Mouse (Mus musculus) myocyte (in vitro differentiated cells): Measurements from ENCODE around the gene Bckdhb. TPM values are rescaled to one million over a fixed set of nuclear protein-coding genes. Genes with fewer than 3 reads are reported as not detected.

Experiments
- H3K27me3 ChIP-seq: one replicate; pipeline ENCODE4 v1.6.1; 2011; ENCODE audit not compliant: control insufficient read depth, insufficient read depth, insufficient read length
- H3K36me3 ChIP-seq: one replicate; pipeline ENCODE4 v1.6.1; 2011; ENCODE audit not compliant: control insufficient read depth, insufficient read depth
- H3K4me2 ChIP-seq: one replicate; pipeline ENCODE4 v1.6.1; 2011; ENCODE audit warnings: low read depth, control low read depth
- H3K4me3 ChIP-seq: one replicate; pipeline ENCODE4 v1.5.1; 2011; ENCODE audit warnings: mild to moderate bottlenecking, control low read depth, moderate library complexity
- H3K79me2 ChIP-seq: one replicate; pipeline ENCODE4 v1.6.1; 2011; ENCODE audit not compliant: control insufficient read depth, insufficient read depth
- H3ac ChIP-seq: one replicate; pipeline ENCODE4 v1.6.1; 2011; ENCODE audit not compliant: control insufficient read depth, insufficient read length
- CEBPB ChIP-seq: IDR thresholded peaks from 2 replicates; pipeline ENCODE4 v1.6.1; 2011; ENCODE audit warnings: mild to moderate bottlenecking, moderate library complexity; ENCODE audit not compliant: poor library complexity, insufficient read depth, severe bottlenecking
- E2F4 ChIP-seq: IDR thresholded peaks from one replicate; pipeline ENCODE4 v1.6.1; 2011; ENCODE audit warnings: mild to moderate bottlenecking, control low read depth, moderate library complexity; ENCODE audit not compliant: insufficient read depth
- MAX ChIP-seq: IDR thresholded peaks from one replicate; pipeline ENCODE4 v1.6.1; 2011; ENCODE audit warnings: low read depth, mild to moderate bottlenecking, control low read depth
- MYOD1 ChIP-seq, 3 experiments: IDR thresholded peaks; one replicate each; pipeline ENCODE4 v1.6.1; 2011; ENCODE audit warnings: control low read depth in 2 of 3, low read depth in 2 of 3, mild to moderate bottlenecking in 2 of 3, moderate library complexity in 1 of 3; ENCODE audit not compliant: insufficient read length in 2 of 3, control insufficient read depth in 1 of 3
- MYOG ChIP-seq, 3 experiments: IDR thresholded peaks; one replicate each; pipeline ENCODE4 v1.6.1; 2011; ENCODE audit warnings: control low read depth in 2 of 3, low read depth in 2 of 3, mild to moderate bottlenecking in 2 of 3; ENCODE audit not compliant: insufficient read length in 2 of 3, control insufficient read depth in 1 of 3, insufficient read depth in 1 of 3
- POLR2A ChIP-seq: IDR thresholded peaks from one replicate; pipeline ENCODE4 v1.6.1; 2011; ENCODE audit warnings: low read depth, mild to moderate bottlenecking, control low read depth, moderate library complexity; ENCODE audit not compliant: insufficient read length
- POLR2AphosphoS2 ChIP-seq: IDR thresholded peaks from one replicate; pipeline ENCODE4 v1.6.1; 2011; ENCODE audit warnings: low read depth, control low read depth; ENCODE audit not compliant: insufficient read length
- REST ChIP-seq: IDR thresholded peaks from one replicate; pipeline ENCODE4 v1.6.1; 2011; ENCODE audit warnings: mild to moderate bottlenecking, control low read depth, moderate library complexity; ENCODE audit not compliant: insufficient read depth, insufficient read length
- SRF ChIP-seq: IDR thresholded peaks from one replicate; pipeline ENCODE4 v1.6.1; 2011; ENCODE audit warnings: low read depth; ENCODE audit not compliant: control insufficient read depth, insufficient read length
- TCF12 ChIP-seq: IDR thresholded peaks from one replicate; pipeline ENCODE4 v1.6.1; 2011; ENCODE audit warnings: mild to moderate bottlenecking, control low read depth; ENCODE audit not compliant: poor library complexity, insufficient read depth, severe bottlenecking
- TCF3 ChIP-seq: IDR thresholded peaks from one replicate; pipeline ENCODE4 v1.6.1; 2011; ENCODE audit warnings: low read depth, control low read depth; ENCODE audit not compliant: insufficient read length
- USF1 ChIP-seq: IDR thresholded peaks from one replicate; pipeline ENCODE4 v1.6.1; 2011; ENCODE audit warnings: low read depth, mild to moderate bottlenecking, control low read depth, moderate library complexity
- polyA plus RNA-seq: library from polyadenylated mRNA; unstranded; fragments of >200 nt; fragmentation: generic; extraction: Trizol; gene quantifications from one replicate; pipeline ENCODE4 v1.2.1, GENCODE M21; 2012; ENCODE audit warnings: missing spikeins

Bckdhb gene
- polyA plus RNA-seq, 1 experiment = 4.3 TPM

GRCm38 (mm10) chr9:83963296-83963695 is 38.4 kb downstream of the Bckdhb start:
- Histone ChIP-seq H3K4me2 (no peak overlapping the region), H3ac (no peak overlapping the region), H3K36me3 (no peaks in the 10 kb centered on the region), H3K79me2 (no peaks in the 10 kb centered on the region), H3K4me3 (no peak overlapping the region), H3K27me3 (no peaks in the 10 kb centered on the region)
- TF ChIP-seq CEBPB = no peak
- no peak for TF ChIP-seq MAX
- TF ChIP-seq MYOD1 (IDR thresholded peaks at IDR 0.05; ENCODE audit: control insufficient read depth in 1 of 3, insufficient read length in 2 of 3, low read depth in 2 of 3) = no peak
- no peak for TF ChIP-seq MYOG (IDR thresholded peaks at IDR 0.05; ENCODE audit: control insufficient read depth in 1 of 3, insufficient read depth in 1 of 3, insufficient read length in 2 of 3, low read depth in 2 of 3)
- no peak for TF ChIP-seq TCF12
- no peak for TF ChIP-seq TCF3
- TF ChIP-seq POLR2A = no peak
- TF ChIP-seq SRF = no peak
- TF ChIP-seq REST = no peak
- TF ChIP-seq USF1 = no peak
- no peak for TF ChIP-seq POLR2AphosphoS2
- no peak for TF ChIP-seq E2F4

GRCm38 (mm10) chr9:83964376-83964775 is 39.4 kb downstream of the Bckdhb start:
- TF ChIP-seq POLR2AphosphoS2 (no peak), MYOD1 (IDR thresholded peaks at IDR 0.05; ENCODE audit: control insufficient read depth in 1 of 3, insufficient read length in 2 of 3, low read depth in 2 of 3) (no peak), POLR2A (no peak), E2F4 (no peak), MAX (no peak), REST (no peak), MYOG (IDR thresholded peaks at IDR 0.05; ENCODE audit: control insufficient read depth in 1 of 3, insufficient read depth in 1 of 3, insufficient read length in 2 of 3, low read depth in 2 of 3) (no peak), USF1 (no peak), TCF12 (no peak), TCF3 (no peak), SRF (no peak), CEBPB (no peak)
- Histone ChIP-seq H3K79me2 (no peaks in the 10 kb centered on the region), H3K4me2 (no peak overlapping the region), H3K36me3 (no peaks in the 10 kb centered on the region), H3K4me3 (no peak overlapping the region), H3K27me3 (no peaks in the 10 kb centered on the region), H3ac (no peak overlapping the region)

GRCm38 (mm10) chr9:83967439-83968050 is 42.6 kb downstream of the Bckdhb start:
- no peaks in the 10 kb centered on the region for H3K79me2 ChIP-seq
- H3ac ChIP-seq = no peak overlapping the region
- H3K4me3 ChIP-seq = no peak overlapping the region
- no peaks in the 10 kb centered on the region for H3K36me3 ChIP-seq
- no peaks in the 10 kb centered on the region for H3K27me3 ChIP-seq
- TF ChIP-seq MYOG (IDR thresholded peaks at IDR 0.05; ENCODE audit: control insufficient read depth in 1 of 3, insufficient read depth in 1 of 3, insufficient read length in 2 of 3, low read depth in 2 of 3) = no peak
- TF ChIP-seq CEBPB = no peak
- TF ChIP-seq POLR2AphosphoS2 = no peak
- TF ChIP-seq REST = no peak
- TF ChIP-seq TCF3 = no peak
- no peak for TF ChIP-seq MAX
- no peak for TF ChIP-seq USF1
- TF ChIP-seq MYOD1 (IDR thresholded peaks at IDR 0.05; ENCODE audit: control insufficient read depth in 1 of 3, insufficient read length in 2 of 3, low read depth in 2 of 3) = no peak
- no peak for TF ChIP-seq POLR2A
- no peak for TF ChIP-seq TCF12
- no peak for TF ChIP-seq E2F4
- TF ChIP-seq SRF = no peak
- H3K4me2 ChIP-seq = no peak overlapping the region

GRCm38 (mm10) chr9:83969326-83969725 is 44.4 kb downstream of the Bckdhb start:
- TF ChIP-seq POLR2A = no peak
- TF ChIP-seq USF1 = no peak
- TF ChIP-seq E2F4 = no peak
- TF ChIP-seq TCF3 = no peak
- H3K4me2 ChIP-seq = no peak overlapping the region
- no peaks in the 10 kb centered on the region for H3K36me3 ChIP-seq
- no peaks in the 10 kb centered on the region for H3K79me2 ChIP-seq
- H3K4me3 ChIP-seq = no peak overlapping the region
- H3ac ChIP-seq = no peak overlapping the region
- H3K27me3 ChIP-seq = no peaks in the 10 kb centered on the region

GRCm38 (mm10) chr9:83973467-83973866 is 48.5 kb downstream of the Bckdhb start:
- no peak overlapping the region for H3ac ChIP-seq
- no peaks in the 10 kb centered on the region for H3K27me3 ChIP-seq
- H3K4me2 ChIP-seq = no peak overlapping the region
- no peak for TF ChIP-seq CEBPB
- H3K4me3 ChIP-seq = no peak overlapping the region
- H3K36me3 ChIP-seq = no peaks in the 10 kb centered on the region
- H3K79me2 ChIP-seq = no peaks in the 10 kb centered on the region
